Mouse (Mus musculus) testis, adult 2 months (tissue): Measurements from ENCODE around the gene Rab5c.

Experiments used
- CTCF ChIP-seq: fragments of 200-500 bp; IDR thresholded peaks from 2 replicates; pipeline ENCODE4 v1.5.1; 2012; ENCODE audit warnings: low read depth, mild to moderate bottlenecking, inconsistent platforms, low read length, moderate library complexity; ENCODE audit not compliant: control insufficient read depth, insufficient read depth, insufficient replicate concordance
- POLR2A ChIP-seq: fragments of 200-500 bp; IDR thresholded peaks from 2 replicates; pipeline ENCODE4 v1.6.1; 2012; ENCODE audit warnings: low read depth, mild to moderate bottlenecking, inconsistent platforms, low read length, moderate library complexity; ENCODE audit not compliant: control insufficient read depth

DNA sequence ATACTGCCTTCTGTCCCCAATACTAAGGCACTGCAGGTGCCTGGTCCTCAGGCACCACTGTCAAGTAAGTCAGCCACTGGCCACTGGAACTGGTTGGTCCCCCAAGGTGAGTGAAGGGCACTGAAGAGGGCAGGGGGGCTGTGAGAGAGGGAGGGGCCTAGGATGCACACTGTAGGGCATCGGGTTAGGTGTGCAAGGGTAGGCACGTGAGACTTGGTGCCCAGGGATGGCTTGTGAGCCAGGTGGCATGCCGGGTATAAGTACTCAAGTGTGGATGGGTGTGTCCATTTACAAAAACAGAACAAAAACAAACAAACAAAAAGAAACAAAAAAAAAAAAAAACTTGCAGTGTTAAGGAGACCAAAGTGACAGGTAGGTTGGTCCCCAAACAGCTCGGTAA lies 49.6 kb downstream of the Rab5c start:
- TF ChIP-seq POLR2A (no peak), CTCF (no peak)
